Mouse (Mus musculus) E14TG2a.4 (cell line): ENCODE results near the gene Thap2.

Experiments
- CTCF ChIP-seq: conservative IDR thresholded peaks from 2 replicates; pipeline ENCODE4 v1.5.1; 2014; ENCODE audit warnings: low read length
- NANOG ChIP-seq: IDR thresholded peaks from 2 replicates; pipeline ENCODE4 v1.6.1; 2014; ENCODE audit warnings: borderline replicate concordance, low read length, mixed read lengths
- POU5F1 ChIP-seq: IDR thresholded peaks from 2 replicates; pipeline ENCODE4 v1.6.1; 2014; ENCODE audit warnings: low read length, borderline replicate concordance

GRCm38 (mm10) chr10:115354553-115354952 lies 29.7 kb downstream of the Thap2 start:
- TF ChIP-seq CTCF (no peak), POU5F1 (no peak), NANOG (no peak)
